16 mouse cellular contexts compared by ENCODE assay signal in the genomic region with DNA sequence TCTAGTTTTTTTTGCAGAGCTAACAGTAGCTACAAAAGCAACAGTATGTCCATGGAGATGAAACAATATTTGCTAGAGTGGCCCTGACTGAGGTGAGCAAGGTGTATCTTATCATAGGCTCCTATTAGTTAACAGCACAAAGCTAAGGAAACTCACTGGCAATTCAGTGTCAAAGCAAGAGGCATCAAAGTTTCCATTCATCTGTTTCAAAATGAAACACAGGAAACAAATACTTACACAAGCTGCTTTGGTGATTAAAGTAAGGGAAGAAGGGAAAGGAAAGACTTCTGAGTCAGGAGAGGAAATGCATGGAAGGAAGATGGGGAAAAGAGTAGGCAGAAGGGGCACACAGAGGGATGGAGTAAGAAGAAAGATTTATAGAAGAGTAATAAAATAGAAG.
"Had no signal": no experiment of that assay in that cellular context is flagged by ENCODE, and none has a peak within 500 bp of the region (broad histone marks: within the 10 kb centered on the region; RNA-seq: fewer than 3 reads in every experiment).

No protein-coding gene starts in this region.

- H3K27me3 ChIP-seq: neural tube, embryonic 13.5 days; neural tube, embryonic 15.5 days; stomach, embryonic 15.5 days had no signal

- H3K36me3 ChIP-seq: neural tube, embryonic 13.5 days; neural tube, embryonic 15.5 days; stomach, embryonic 15.5 days had no signal

- H3K9me3 ChIP-seq: neural tube, embryonic 13.5 days; neural tube, embryonic 15.5 days; stomach, embryonic 15.5 days had no signal

- H3K4me1 ChIP-seq: neural tube, embryonic 13.5 days; neural tube, embryonic 15.5 days; stomach, embryonic 15.5 days had no signal

- H3K9ac ChIP-seq: neural tube, embryonic 13.5 days; neural tube, embryonic 15.5 days; stomach, embryonic 15.5 days had no signal

- H3K4me2 ChIP-seq: neural tube, embryonic 13.5 days; neural tube, embryonic 15.5 days; stomach, embryonic 15.5 days had no signal

- H3K4me3 ChIP-seq: neural tube, embryonic 13.5 days; neural tube, embryonic 15.5 days; stomach, embryonic 15.5 days had no signal

- DNase-seq: retina, postnatal 1 day; right cerebral cortex, adult 18-20 months; right cerebral cortex, postnatal 14 days; right cerebral cortex, postnatal 25 days; right cerebral cortex, postnatal 4 days; spleen, adult 18-20 months; thymus, adult 18-20 months; thymus, adult 2 months; thymus, postnatal 14 days; thymus, postnatal 25 days; thymus, postnatal 36 days; thymus, postnatal 4 days had no signal

- H3K27ac ChIP-seq: neural tube, embryonic 13.5 days; neural tube, embryonic 15.5 days; stomach, embryonic 15.5 days; stomach, postnatal 0 days had no signal
